Mouse (Mus musculus): Measurements from ENCODE around the gene Bbs4. TPM values are rescaled to one million over a fixed set of nuclear protein-coding genes. Genes with fewer than 3 reads are reported as not detected.
A peak's percentile ranks its signal among the peaks of the same experiment; 100 is the strongest.

Gene Bbs4
- total and polyA plus RNA-seq, 2 experiments from 2014 or later, result 36.7 to 56.0 TPM

- H3K36me3 ChIP-seq (ENCODE audit: insufficient read depth, low read length), result peaks cover 40% of the 10 kb centered on the region
Observed at GRCm38 (mm10) chr9:59316206-59316605, 37.1 kb downstream of the Bbs4 start.

GRCm38 (mm10) chr9:59311284-59311670, 42.0 kb downstream of the Bbs4 start:
- Histone ChIP-seq H3K9ac (replicated peaks; ENCODE audit: low read length, poor library complexity, severe bottlenecking) (no peak overlapping the region; the same call in 1 of the 2 replicates), H3K36me3 (ENCODE audit: insufficient read depth, low read length) (peaks cover 47% of the 10 kb centered on the region)
- DNase-seq (ENCODE audit: low spot score), result no peak

More at GRCm38 (mm10) chr9:59316206-59316605, 37.1 kb downstream of the Bbs4 start:
- no peaks in the 10 kb centered on the region for H3K27me3 ChIP-seq (ENCODE audit: insufficient read depth, low read length)
- no peaks in the 10 kb centered on the region for H3K9me3 ChIP-seq (ENCODE audit: low read length)
- no peak overlapping the region for H3K4me2 ChIP-seq (ENCODE audit: low read depth, low read length, poor library complexity, severe bottlenecking)
- no peak overlapping the region for H3K4me3 ChIP-seq (ENCODE audit: low read depth, low read length)
- DNase-seq (ENCODE audit: low spot score) (no peak), ATAC-seq (ENCODE audit: low FRiP score) (no peak)
- no peak overlapping the region for H3K9ac ChIP-seq (replicated peaks; ENCODE audit: low read length, poor library complexity, severe bottlenecking)
- TF ChIP-seq CTCF (IDR thresholded peaks at IDR 0.05), result no peak
- no peaks in the 10 kb centered on the region for H3K4me1 ChIP-seq (ENCODE audit: insufficient read depth, low read length)
- no peak overlapping the region for H3K27ac ChIP-seq (ENCODE audit: low read depth, low read length)
- 86% methylated on average over 3 of the region's 3 CpGs for WGBS

GRCm38 (mm10) chr9:59310582-59311283, 42.6 kb downstream of the Bbs4 start:
- H3K9me3 ChIP-seq (ENCODE audit: low read length), result no peaks in the 10 kb centered on the region
- no peak overlapping the region for H3K4me3 ChIP-seq (ENCODE audit: low read depth, low read length)
- WGBS, result 92% methylated on average over 8 of the region's 8 CpGs

More at GRCm38 (mm10) chr9:59311284-59311670, 42.0 kb downstream of the Bbs4 start:
- H3K4me1 ChIP-seq (ENCODE audit: insufficient read depth, low read length), result no peaks in the 10 kb centered on the region
- 66% methylated on average over 3 of the region's 3 CpGs for WGBS
- ATAC-seq (ENCODE audit: low FRiP score), result no peak
- H3K27me3 ChIP-seq (ENCODE audit: insufficient read depth, low read length), result no peaks in the 10 kb centered on the region
- H3K9me3 ChIP-seq (ENCODE audit: low read length), result no peaks in the 10 kb centered on the region
- H3K27ac ChIP-seq (ENCODE audit: low read depth, low read length), result no peak overlapping the region
- no peak overlapping the region for H3K4me2 ChIP-seq (ENCODE audit: low read depth, low read length, poor library complexity, severe bottlenecking)
- TF ChIP-seq CTCF (IDR thresholded peaks at IDR 0.05), result no peak
- no peak overlapping the region for H3K4me3 ChIP-seq (ENCODE audit: low read depth, low read length)

GRCm38 (mm10) chr9:59307890-59308289, 45.4 kb downstream of the Bbs4 start:
- no peak overlapping the region for H3K27ac ChIP-seq (ENCODE audit: low read depth, low read length)
- H3K27me3 ChIP-seq (ENCODE audit: insufficient read depth, low read length), result no peaks in the 10 kb centered on the region
- no peaks in the 10 kb centered on the region for H3K4me1 ChIP-seq (ENCODE audit: insufficient read depth, low read length)
- DNase-seq (ENCODE audit: low spot score) (no peak), ATAC-seq (ENCODE audit: low FRiP score) (no peak)
- H3K9me3 ChIP-seq (ENCODE audit: low read length), result no peaks in the 10 kb centered on the region
- no peak overlapping the region for H3K4me3 ChIP-seq (ENCODE audit: low read depth, low read length)
- no peak overlapping the region for H3K9ac ChIP-seq (replicated peaks; ENCODE audit: low read length, poor library complexity, severe bottlenecking)
- peaks cover 23% of the 10 kb centered on the region for H3K36me3 ChIP-seq (ENCODE audit: insufficient read depth, low read length)
- WGBS, result 86% methylated on average over 2 of the region's 2 CpGs
- H3K4me2 ChIP-seq (ENCODE audit: low read depth, low read length, poor library complexity, severe bottlenecking), result no peak overlapping the region
- no peak for TF ChIP-seq CTCF (IDR thresholded peaks at IDR 0.05)

More at GRCm38 (mm10) chr9:59310582-59311283, 42.6 kb downstream of the Bbs4 start:
- no peak overlapping the region for H3K9ac ChIP-seq (replicated peaks; ENCODE audit: low read length, poor library complexity, severe bottlenecking)
- H3K36me3 ChIP-seq (ENCODE audit: insufficient read depth, low read length), result peaks cover 46% of the 10 kb centered on the region
- no peak for DNase-seq (ENCODE audit: low spot score)
- ATAC-seq (ENCODE audit: low FRiP score), result no peak
- H3K27me3 ChIP-seq (ENCODE audit: insufficient read depth, low read length), result no peaks in the 10 kb centered on the region
- H3K27ac ChIP-seq (ENCODE audit: low read depth, low read length), result no peak overlapping the region
- no peak for TF ChIP-seq CTCF (IDR thresholded peaks at IDR 0.05)
- no peak overlapping the region for H3K4me2 ChIP-seq (ENCODE audit: low read depth, low read length, poor library complexity, severe bottlenecking)
- no peaks in the 10 kb centered on the region for H3K4me1 ChIP-seq (ENCODE audit: insufficient read depth, low read length)

- TF ChIP-seq CTCF (IDR thresholded peaks at IDR 0.05), result no peak
- no peaks in the 10 kb centered on the region for H3K27me3 ChIP-seq (ENCODE audit: insufficient read depth, low read length)
- peaks cover 6% of the 10 kb centered on the region; the same call in 1 of the 2 replicates for H3K4me1 ChIP-seq (ENCODE audit: insufficient read depth, low read length)
- H3K4me3 ChIP-seq (ENCODE audit: low read depth, low read length), result no peak overlapping the region
- no peak overlapping the region for H3K4me2 ChIP-seq (ENCODE audit: low read depth, low read length, poor library complexity, severe bottlenecking)
- DNase-seq (ENCODE audit: low spot score), result no peak
- no peak overlapping the region for H3K9ac ChIP-seq (replicated peaks; ENCODE audit: low read length, poor library complexity, severe bottlenecking)
- 84% methylated on average over 2 of the region's 2 CpGs for WGBS
- H3K9me3 ChIP-seq (ENCODE audit: low read length), result no peaks in the 10 kb centered on the region
- peaks cover 15% of the 10 kb centered on the region for H3K36me3 ChIP-seq (ENCODE audit: insufficient read depth, low read length)
- H3K27ac ChIP-seq (ENCODE audit: low read depth, low read length), result no peak overlapping the region
- ATAC-seq (ENCODE audit: low FRiP score), result no peak
Observed at GRCm38 (mm10) chr9:59296419-59296818, 56.9 kb downstream of the Bbs4 start.

- TF ChIP-seq CTCF (IDR thresholded peaks at IDR 0.05), result no peak
- Histone ChIP-seq H3K9me3 (ENCODE audit: low read length) (no peaks in the 10 kb centered on the region), H3K4me3 (ENCODE audit: low read depth, low read length) (peak overlapping the region; percentile 89), H3K4me2 (ENCODE audit: low read depth, low read length, poor library complexity, severe bottlenecking) (peak overlapping the region; percentile 70), H3K27me3 (ENCODE audit: insufficient read depth, low read length) (no peaks in the 10 kb centered on the region), H3K9ac (replicated peaks; ENCODE audit: low read length, poor library complexity, severe bottlenecking) (0 out of 2 replicates have a peak overlapping the region, but pooled peaks have one; percentile 13), H3K4me1 (ENCODE audit: insufficient read depth, low read length) (peaks cover 6% of the 10 kb centered on the region; the same call in 1 of the 2 replicates), H3K27ac (ENCODE audit: low read depth, low read length) (no peak overlapping the region), H3K36me3 (ENCODE audit: insufficient read depth, low read length) (peaks cover 2% of the 10 kb centered on the region; the same call in 1 of the 2 replicates)
- no peak for DNase-seq (ENCODE audit: low spot score)
- WGBS, result 50% methylated on average over 3 of the region's 3 CpGs
- ATAC-seq (ENCODE audit: low FRiP score), result no peak
Observed at GRCm38 (mm10) chr9:59292493-59292875, 60.8 kb downstream of the Bbs4 start.
